Mouse (Mus musculus) activated CD4-positive, CD25-positive, alpha-beta regulatory T cell, adult 4 months (primary cell): Measurements from ENCODE around the gene Tdp1. TPM values are rescaled to one million over a fixed set of nuclear protein-coding genes. Genes with fewer than 3 reads are reported as not detected.

ENCODE experiments used
- ATAC-seq: one replicate; pipeline ENCODE4 v1.8.0; 2017
- polyA plus RNA-seq, 2 experiments: library from polyadenylated mRNA; unstranded; fragments of 100-300 nt; shearing (Covaris generic); gene quantifications; one replicate each; pipeline ENCODE4 v1.2.1; 2017

Gene Tdp1
- polyA plus RNA-seq, 2 experiments from 2014 or later, result 23.0 to 25.0 TPM

DNA sequence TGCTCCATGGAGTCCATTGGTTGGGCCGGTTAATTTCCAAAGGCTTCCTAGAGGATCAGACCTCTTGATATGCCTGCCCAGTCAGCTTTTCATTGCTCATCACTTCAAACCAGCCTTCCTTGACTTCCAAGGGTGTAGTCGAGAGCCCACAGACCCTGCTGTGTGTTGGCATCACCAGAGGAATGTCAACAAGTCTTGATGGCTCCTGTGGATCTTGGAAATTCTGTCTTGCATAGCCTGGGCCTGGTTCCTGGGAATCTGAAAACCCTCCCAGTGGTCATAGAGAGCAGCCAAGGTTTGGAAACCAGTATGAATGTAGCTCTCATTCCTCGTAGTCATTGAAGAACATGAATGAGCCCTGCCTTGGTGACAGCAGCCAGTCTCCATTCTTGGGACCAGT is 116.9 kb downstream of the Tdp1 start:
- ATAC-seq, result no peak

GRCm38 (mm10) chr12:100001910-100002309 is 117.6 kb downstream of the Tdp1 start:
- ATAC-seq, result no peak

DNA sequence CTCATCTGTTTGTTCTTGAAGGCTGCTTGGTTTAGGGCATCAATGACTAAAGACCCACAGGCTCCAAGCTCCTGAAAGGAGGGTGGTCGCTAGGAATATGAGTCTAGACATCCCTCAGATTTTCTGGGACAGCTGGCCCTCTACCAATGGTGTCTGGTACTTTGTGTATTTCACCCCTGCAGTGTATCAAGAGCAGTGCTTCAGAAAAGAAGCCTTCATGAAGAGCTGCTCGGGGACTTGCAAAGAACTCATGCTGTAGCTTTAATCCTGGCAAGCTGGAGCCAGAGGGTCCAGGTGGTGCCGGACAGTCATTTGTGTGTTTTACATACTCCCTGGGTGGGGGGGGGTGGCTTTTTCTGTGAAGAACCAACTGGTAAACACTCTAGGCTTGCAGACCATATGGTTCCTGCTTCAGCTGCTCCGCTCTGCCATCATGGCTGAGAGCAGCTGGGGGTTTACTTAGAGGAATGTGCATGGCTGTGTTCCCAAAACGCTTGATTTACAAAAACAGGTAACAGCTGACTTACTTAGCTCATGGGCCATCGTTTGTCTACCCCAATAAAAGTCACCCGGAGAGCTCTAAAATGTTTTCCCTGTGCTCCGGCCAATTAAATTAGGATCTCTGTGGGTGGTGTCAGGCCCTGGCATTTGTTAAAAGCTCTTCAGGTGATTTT is 118.7 kb downstream of the Tdp1 start:
- ATAC-seq, result no peak

Other genes with a start within 250 kb of the Tdp1 start
- 1 to 10 TPM; 2.5 to 2.8 TPM for gene Efcab11, start 78 bp upstream of the Tdp1 start, polyA plus RNA-seq
- not detected for gene Kcnk13, start 80.0 kb downstream of the Tdp1 start, polyA plus RNA-seq
- gene Psmc1, start 225.6 kb downstream of the Tdp1 start, polyA plus RNA-seq, result 100 to 1,000 TPM; 201 to 218 TPM